Mouse (Mus musculus): ENCODE data around the gene Gabrg3. TPM values are rescaled to one million over a fixed set of nuclear protein-coding genes. Genes with fewer than 3 reads are reported as not detected.

Gene Gabrg3
- polyA plus RNA-seq, 1 experiment from 2014 or later, result 2.8 TPM

- Histone ChIP-seq H3K9ac (no peak overlapping the region), H3K27me3 (no peaks in the 10 kb centered on the region), H3K4me3 (no peak overlapping the region), H3K9me3 (no peaks in the 10 kb centered on the region), H3K4me2 (no peak overlapping the region), H3K36me3 (no peaks in the 10 kb centered on the region), H3K4me1 (replicated peaks) (no peaks in the 10 kb centered on the region), H3K27ac (replicated peaks) (no peak overlapping the region)
- 83% methylated on average over 4 of the region's 4 CpGs for WGBS
- ATAC-seq (ENCODE audit: low read depth), result no peak
Measured at GRCm38 (mm10) chr7:56768216-56768615, 618.8 kb downstream of the Gabrg3 start.

- WGBS, result 80% methylated on average over 1 of the region's 1 CpGs
- no peak overlapping the region for H3K4me2 ChIP-seq
- no peaks in the 10 kb centered on the region for H3K36me3 ChIP-seq
- no peak overlapping the region for H3K9ac ChIP-seq
- no peak overlapping the region for H3K4me3 ChIP-seq
- H3K4me1 ChIP-seq (replicated peaks), result no peaks in the 10 kb centered on the region
- no peak overlapping the region for H3K27ac ChIP-seq (replicated peaks)
- ATAC-seq (ENCODE audit: low read depth), result no peak
- no peaks in the 10 kb centered on the region for H3K27me3 ChIP-seq
- H3K9me3 ChIP-seq, result no peaks in the 10 kb centered on the region
Measured at GRCm38 (mm10) chr7:56767796-56768195, 619.2 kb downstream of the Gabrg3 start.

- H3K27me3 ChIP-seq, result no peaks in the 10 kb centered on the region
- H3K9me3 ChIP-seq, result no peaks in the 10 kb centered on the region
- no peaks in the 10 kb centered on the region for H3K4me1 ChIP-seq (replicated peaks)
- H3K27ac ChIP-seq (replicated peaks), result no peak overlapping the region
- H3K4me3 ChIP-seq, result no peak overlapping the region
- ATAC-seq (ENCODE audit: low read depth), result no peak
- H3K36me3 ChIP-seq, result no peaks in the 10 kb centered on the region
- no peak overlapping the region for H3K4me2 ChIP-seq
- 68% methylated on average over 10 of the region's 10 CpGs for WGBS
- H3K9ac ChIP-seq, result no peak overlapping the region
Measured at GRCm38 (mm10) chr7:56765612-56766445, 621.2 kb downstream of the Gabrg3 start.

GRCm38 (mm10) chr7:56729225-56729624 is 657.8 kb downstream of the Gabrg3 start:
- H3K27me3 ChIP-seq, result no peaks in the 10 kb centered on the region
- H3K36me3 ChIP-seq, result no peaks in the 10 kb centered on the region
- no peak overlapping the region for H3K9ac ChIP-seq
- no peak overlapping the region for H3K27ac ChIP-seq (replicated peaks)
- no peak overlapping the region for H3K4me3 ChIP-seq
- 93% methylated on average over 6 of the region's 6 CpGs for WGBS
- no peak overlapping the region for H3K4me2 ChIP-seq
- H3K4me1 ChIP-seq (replicated peaks), result no peaks in the 10 kb centered on the region
- no peaks in the 10 kb centered on the region for H3K9me3 ChIP-seq
- ATAC-seq (ENCODE audit: low read depth), result no peak

Other genes with a start within 250 kb of the Gabrg3 start
- 36.7 and 40.0 TPM in 2 replicates for gene Gabrb3, start 32.5 kb upstream of the Gabrg3 start, polyA plus RNA-seq (2015; fragmentation: Nextera tagmentation; extraction: Ambion mirVana)
- gene Gabra5, start 122.9 kb upstream of the Gabrg3 start, polyA plus RNA-seq (2015; fragmentation: Nextera tagmentation; extraction: Ambion mirVana), result 14.5 and 15.2 TPM in 2 replicates